Mouse (Mus musculus) urinary bladder, postnatal 36 days (tissue): ENCODE measurements around the gene Whrn.

ENCODE experiments used
- DNase-seq, 2 experiments: peaks; one replicate each; pipeline ENCODE4 v3.0.0; 2022; ENCODE audit warnings: low spot score in 2 of 2, mixed read lengths in 1 of 2

Gene Whrn

GRCm38 (mm10) chr4:63409317-63409907, 86.4 kb downstream of the Whrn start:
- DNase-seq, result no peak

GRCm38 (mm10) chr4:63408649-63409048, 87.1 kb downstream of the Whrn start:
- DNase-seq, result peak in 1 of 2 experiments; percentile 45

- no peak for DNase-seq
These were observed 87.5 kb downstream of the Whrn start for GRCm38 (mm10) chr4:63408247-63408646.

- no peak for DNase-seq
These were observed 90.1 kb downstream of the Whrn start for GRCm38 (mm10) chr4:63405683-63406082.

- DNase-seq, result no peak
These were observed 90.7 kb downstream of the Whrn start for GRCm38 (mm10) chr4:63405051-63405450.

GRCm38 (mm10) chr4:63404205-63404604, 91.6 kb downstream of the Whrn start:
- DNase-seq, result no peak

GRCm38 (mm10) chr4:63403040-63403959, 92.5 kb downstream of the Whrn start, which contains the start of gene Akna:
Gene Akna, minus strand, starts transcription at chr4:63403354.
- DNase-seq, result peak; percentile 62 to 86

- DNase-seq, result no peak
These were observed 93.2 kb downstream of the Whrn start for GRCm38 (mm10) chr4:63402558-63402957.

- no peak for DNase-seq
These were observed 93.7 kb downstream of the Whrn start for GRCm38 (mm10) chr4:63402056-63402455.

GRCm38 (mm10) chr4:63401620-63402019, 94.2 kb downstream of the Whrn start:
- DNase-seq, result no peak

GRCm38 (mm10) chr4:63400541-63401306, 95.1 kb downstream of the Whrn start:
- no peak for DNase-seq

- no peak for DNase-seq
These were observed 96.0 kb downstream of the Whrn start for GRCm38 (mm10) chr4:63399691-63400270.

- no peak for DNase-seq
These were observed 96.8 kb downstream of the Whrn start for GRCm38 (mm10) chr4:63398854-63399609.

GRCm38 (mm10) chr4:63397981-63398537, 97.7 kb downstream of the Whrn start:
- DNase-seq, result no peak

GRCm38 (mm10) chr4:63391322-63391721, 104.5 kb downstream of the Whrn start:
- DNase-seq, result no peak

- no peak for DNase-seq
These were observed 105.8 kb downstream of the Whrn start for GRCm38 (mm10) chr4:63389887-63390528.

- no peak for DNase-seq
These were observed 106.5 kb downstream of the Whrn start for GRCm38 (mm10) chr4:63389121-63389886.

GRCm38 (mm10) chr4:63388029-63388428, 107.8 kb downstream of the Whrn start:
- DNase-seq, result no peak

GRCm38 (mm10) chr4:63385784-63386183, 110.0 kb downstream of the Whrn start:
- no peak for DNase-seq
